Mouse (Mus musculus) embryonic fibroblast, embryonic 13.5 days (primary cell): ENCODE results near the gene Clba1. TPM values are rescaled to one million over a fixed set of nuclear protein-coding genes. Genes with fewer than 3 reads are reported as not detected.
"Not testable (repeated sequence)": the region's sequence is repeated elsewhere in the genome, so short reads cannot be mapped to it uniquely, and the experiment has no call there.

ENCODE experiments used
- H3K27ac ChIP-seq: 2 replicates; pipeline ENCODE4 v1.5.1; 2012; ENCODE audit warnings: low read length, control low read depth, inconsistent platforms; ENCODE audit not compliant: insufficient read depth
- H3K4me1 ChIP-seq: 2 replicates; pipeline ENCODE4 v1.6.1; 2011; ENCODE audit warnings: low read length; ENCODE audit not compliant: control insufficient read depth, insufficient read depth
- H3K4me3 ChIP-seq: 2 replicates; pipeline ENCODE4 v1.5.1; 2011; ENCODE audit warnings: mild to moderate bottlenecking, control low read depth, low read length; ENCODE audit not compliant: insufficient read depth
- CTCF ChIP-seq: IDR thresholded peaks from 2 replicates; pipeline ENCODE4 v1.5.1; 2011; ENCODE audit warnings: mild to moderate bottlenecking, control low read depth, low read length, moderate library complexity, borderline replicate concordance; ENCODE audit not compliant: insufficient read depth
- POLR2A ChIP-seq: IDR thresholded peaks from 2 replicates; pipeline ENCODE4 v1.6.1; 2011; ENCODE audit warnings: low read depth, mild to moderate bottlenecking, control low read depth, low read length, moderate library complexity
- polyA plus RNA-seq: library from polyadenylated mRNA; stranded (reverse); fragments of >200 nt; gene quantifications from 2 replicates; pipeline ENCODE4 v1.2.4, GENCODE M21; 2011; ENCODE audit warnings: low read depth; ENCODE audit not compliant: missing spikeins, insufficient read length

Clba1 gene
- polyA plus RNA-seq, 1 experiment = 13.0 TPM

- TF ChIP-seq CTCF = no peak
- TF ChIP-seq POLR2A = no peak; the same call in none of the 2 replicates
- Histone ChIP-seq H3K4me3 (peak overlapping the region; percentile 97), H3K4me1 (peaks cover 15% of the 10 kb centered on the region), H3K27ac (peak overlapping the region; percentile 95)
These were observed 19.9 kb downstream of the Clba1 start for GRCm38 (mm10) chr12:112828501-112829243.

DNA sequence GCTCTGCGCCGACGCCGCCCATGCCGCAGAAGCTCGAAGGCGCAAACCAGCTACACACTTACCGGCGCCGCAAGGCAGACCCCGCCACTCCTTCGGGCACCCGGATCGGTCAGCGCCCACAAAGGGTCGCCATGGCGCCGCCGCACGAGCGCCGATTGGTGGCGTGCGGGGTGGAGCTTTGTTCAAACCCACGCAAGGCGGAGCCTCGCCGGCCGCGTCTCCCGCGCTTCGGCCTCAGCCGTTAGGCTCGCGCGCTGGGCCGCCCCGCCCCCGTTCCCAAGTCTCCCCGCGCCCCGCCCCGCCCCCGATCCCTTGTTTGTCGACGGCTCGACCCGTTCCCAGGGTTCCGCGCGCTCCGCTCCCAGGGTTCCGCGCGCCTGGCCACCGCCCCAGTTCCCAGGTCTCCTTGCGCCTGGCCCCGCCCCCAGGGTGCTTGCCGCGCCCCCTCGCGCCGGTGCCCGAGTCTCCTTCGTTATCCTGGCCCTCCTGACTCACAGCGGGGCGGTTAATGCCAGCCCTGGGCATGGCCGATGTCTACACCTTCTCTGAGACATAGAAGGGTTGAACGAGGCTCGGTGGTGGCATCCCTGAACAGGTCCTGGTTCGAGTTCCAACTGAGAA lies 20.6 kb downstream of the Clba1 start, which contains the start of gene Cdca4:
Gene Cdca4 (minus strand): TSS at position 180 of the 621 bp plus-strand sequence.
- TF ChIP-seq CTCF (no peak), POLR2A (peak; percentile 95)
- Histone ChIP-seq H3K4me3 (peak within 1 kb of the TSS; percentile 97), H3K4me1 (peaks cover 13% of the 10 kb centered on the region), H3K27ac (peak within 1 kb of the TSS; percentile 95)

DNA sequence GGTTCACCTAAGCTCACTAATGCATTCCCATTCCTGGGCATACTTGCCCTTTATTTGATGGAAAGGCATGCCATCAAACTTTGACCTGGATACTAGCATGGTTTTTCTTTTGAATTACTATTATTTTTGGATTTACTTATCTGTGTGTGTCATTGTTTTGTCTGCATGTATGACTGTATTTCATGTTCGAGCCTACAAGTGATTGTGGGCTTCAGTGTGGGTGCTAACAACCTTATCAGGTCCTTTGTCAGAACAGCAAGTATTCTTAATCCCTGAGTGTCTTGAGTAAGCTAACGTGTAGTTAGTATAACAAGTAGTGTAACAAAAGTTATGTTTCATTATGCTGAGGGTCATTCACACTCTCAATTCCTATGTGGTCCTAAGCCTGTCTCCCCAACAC lies 21.4 kb downstream of the Clba1 start:
- TF ChIP-seq CTCF (no peak), POLR2A (no peak)
- Histone ChIP-seq H3K4me3 (peak overlapping the region; percentile 86), H3K4me1 (peaks cover 12% of the 10 kb centered on the region), H3K27ac (peak overlapping the region; percentile 54; the same call in 1 of the 2 replicates)

DNA sequence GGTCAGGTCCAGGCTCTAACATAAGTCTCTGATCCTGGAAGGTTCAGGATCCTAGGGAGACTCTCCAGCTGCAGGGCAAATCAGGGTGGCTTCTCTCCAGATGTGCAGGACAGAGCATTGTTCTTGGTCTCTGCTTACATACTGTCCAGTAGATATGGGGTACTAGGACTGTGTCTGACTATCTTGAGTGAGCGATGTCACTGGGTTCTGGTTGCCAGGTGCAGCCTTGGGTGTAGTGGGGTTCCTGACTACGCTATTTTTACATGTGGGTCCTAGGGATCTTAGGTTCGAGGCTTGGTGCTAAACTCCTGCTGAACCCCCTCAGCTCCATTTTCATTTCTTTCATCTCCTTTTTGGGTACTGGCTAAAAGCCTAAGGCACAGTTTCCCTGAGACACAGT lies 21.8 kb downstream of the Clba1 start:
- H3K4me3 ChIP-seq = peak overlapping the region; percentile 86
- no peak overlapping the region for H3K27ac ChIP-seq
- no peak for TF ChIP-seq POLR2A
- no peak for TF ChIP-seq CTCF
- H3K4me1 ChIP-seq = peaks cover 12% of the 10 kb centered on the region

DNA sequence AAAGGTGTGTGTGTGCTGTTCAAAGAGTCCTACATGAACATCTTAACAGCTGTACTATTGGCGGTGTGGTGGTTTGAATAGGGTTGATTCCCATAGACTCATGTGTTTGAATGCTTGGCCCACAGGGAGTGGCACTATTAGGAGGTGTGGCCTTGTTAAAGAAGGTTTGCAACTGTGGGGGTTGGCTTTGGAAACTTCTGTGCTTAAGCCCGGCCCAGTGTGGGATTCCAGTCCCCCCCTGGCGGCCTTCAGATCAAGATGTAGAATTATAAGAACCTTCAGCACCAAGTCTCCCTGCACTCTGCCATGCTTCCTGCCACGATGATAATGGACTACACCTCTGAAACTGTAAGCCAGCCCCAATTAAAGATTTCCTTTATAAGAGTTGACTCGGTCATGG lies 23.7 kb downstream of the Clba1 start:
- no peak overlapping the region for H3K4me3 ChIP-seq
- H3K4me1 ChIP-seq = no peaks in the 10 kb centered on the region; the same call in none of the 2 replicates
- H3K27ac ChIP-seq = no peak overlapping the region
- no peak for TF ChIP-seq POLR2A
- TF ChIP-seq CTCF = no peak

DNA sequence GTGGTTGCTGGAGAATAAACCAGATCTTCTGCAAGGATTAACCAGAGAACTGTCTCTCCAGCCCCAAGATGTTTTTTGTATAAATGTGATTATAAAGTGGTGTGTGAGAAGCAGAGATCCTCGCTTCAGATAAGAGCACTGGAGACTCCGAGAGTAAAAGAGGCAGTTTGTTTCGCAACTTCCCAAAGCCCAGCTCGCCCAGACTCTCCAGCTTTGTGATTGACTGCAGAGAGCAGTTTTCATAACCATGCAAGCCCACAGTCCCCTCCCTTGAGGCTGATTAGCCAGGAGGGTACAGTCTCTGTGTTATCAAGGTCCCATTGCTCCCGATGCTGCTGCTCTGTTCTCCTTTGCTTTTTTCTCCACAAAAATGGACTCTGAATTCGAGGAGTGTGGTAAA lies 24.8 kb downstream of the Clba1 start:
- Histone ChIP-seq H3K4me3 (no peak overlapping the region), H3K27ac (no peak overlapping the region), H3K4me1 (no peaks in the 10 kb centered on the region; the same call in none of the 2 replicates)
- no peak for TF ChIP-seq CTCF
- TF ChIP-seq POLR2A = no peak

GRCm38 (mm10) chr12:112835046-112835445 lies 26.3 kb downstream of the Clba1 start:
- H3K4me1 ChIP-seq = no peaks in the 10 kb centered on the region; the same call in none of the 2 replicates
- no peak overlapping the region for H3K27ac ChIP-seq
- H3K4me3 ChIP-seq = no peak overlapping the region
- TF ChIP-seq CTCF (no peak), POLR2A (no peak)

- H3K27ac ChIP-seq = no peak overlapping the region
- no peak overlapping the region for H3K4me3 ChIP-seq
- no peaks in the 10 kb centered on the region; the same call in 1 of the 2 replicates for H3K4me1 ChIP-seq
- TF ChIP-seq POLR2A (no peak), CTCF (no peak)
These were observed 31.7 kb downstream of the Clba1 start for GRCm38 (mm10) chr12:112840209-112841086.

DNA sequence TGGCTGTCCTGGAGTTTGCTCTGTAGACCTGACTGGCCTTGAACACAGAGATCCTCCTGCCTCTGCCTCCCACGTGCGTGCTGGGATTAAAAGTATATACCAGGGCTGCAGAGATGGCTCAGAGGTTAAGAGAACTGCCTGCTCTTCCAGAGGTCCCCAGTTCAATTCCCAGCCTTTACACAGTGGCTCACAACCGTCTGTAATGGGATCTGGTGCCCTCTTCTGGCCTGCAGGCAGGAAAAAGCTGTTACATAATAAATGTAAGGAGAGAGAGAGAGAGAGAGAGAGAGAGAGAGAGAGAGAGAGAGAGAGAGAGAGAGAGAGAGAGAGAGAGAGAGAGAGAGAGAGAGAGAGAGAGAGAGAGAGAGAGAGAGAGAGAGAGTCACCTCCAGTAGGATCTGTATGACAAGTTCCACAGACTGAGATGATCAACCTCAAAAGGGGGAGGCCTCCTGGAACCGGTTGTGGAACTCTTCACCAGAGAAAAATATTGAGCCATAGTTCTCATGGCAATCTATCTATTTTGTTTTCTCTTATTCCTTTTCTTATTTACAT lies 32.7 kb downstream of the Clba1 start:
- not testable (repeated sequence) for H3K27ac ChIP-seq, H3K4me1 ChIP-seq, H3K4me3 ChIP-seq

DNA sequence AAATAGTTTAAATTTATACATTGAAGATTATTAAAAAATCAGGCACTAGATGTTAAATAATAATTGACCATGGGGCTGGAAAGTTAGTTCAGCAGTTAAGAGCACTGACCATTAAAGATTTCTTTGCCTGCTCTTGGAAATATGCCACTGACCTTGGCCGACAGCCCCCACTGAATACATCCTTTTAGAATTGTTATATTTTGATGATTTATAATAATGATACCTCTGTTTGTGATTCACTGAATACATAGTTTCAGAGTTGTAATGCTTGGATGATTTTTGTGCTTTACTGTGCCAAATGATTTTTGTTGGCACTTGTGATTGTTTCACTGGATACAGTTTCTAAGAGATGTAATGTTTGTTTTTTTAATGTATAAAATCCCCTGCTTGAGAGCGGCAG lies 33.4 kb downstream of the Clba1 start:
- H3K4me1 ChIP-seq, H3K4me3 ChIP-seq, H3K27ac ChIP-seq: not testable (repeated sequence)
